ENCODE assay signal across 9 mouse cellular contexts in genomic region chr13:65111961-65112360, GRCm38 (mm10). TPM values are rescaled to one million over a fixed set of nuclear protein-coding genes. Genes with fewer than 3 reads are reported as not detected.
A peak's percentile ranks its signal among the peaks of the same experiment; 100 is the strongest.
DNase-seq lines count a peak whose midpoint lies in the region; ATAC-seq and TF ChIP-seq lines count a peak whose summit lies in the region.
"Had no signal": no experiment of that assay in that cellular context is flagged by ENCODE, and none has a peak within 500 bp of the region (broad histone marks: within the 10 kb centered on the region; RNA-seq: fewer than 3 reads in every experiment).

No protein-coding gene starts in this region.

- no peak for TF ChIP-seq POLR2A in limb, embryonic 14.5 days (IDR thresholded peaks at IDR 0.05; ENCODE audit: borderline replicate concordance, extremely low read depth, insufficient read depth, insufficient read length)

- H3K4me1 ChIP-seq in neural tube, embryonic 11.5 days (ENCODE audit: control insufficient read depth, insufficient read depth, low read length), result no peaks in the 10 kb centered on the region
- peaks cover 6% of the 10 kb centered on the region for H3K4me1 ChIP-seq in hindbrain, embryonic 12.5 days
- H3K4me1 ChIP-seq in limb, embryonic 14.5 days (ENCODE audit: control insufficient read depth, insufficient read depth, low read length), result peaks cover 5% of the 10 kb centered on the region; the same call in 1 of the 2 replicates
- peaks cover 21% of the 10 kb centered on the region for H3K4me1 ChIP-seq in midbrain, embryonic 15.5 days

- no peaks in the 10 kb centered on the region for H3K27me3 ChIP-seq in neural tube, embryonic 11.5 days (ENCODE audit: control insufficient read depth, insufficient read depth, low read length)
- no peaks in the 10 kb centered on the region for H3K27me3 ChIP-seq in hindbrain, embryonic 12.5 days
- H3K27me3 ChIP-seq in limb, embryonic 14.5 days (ENCODE audit: control insufficient read depth, insufficient read depth, low read length), result no peaks in the 10 kb centered on the region
- no peaks in the 10 kb centered on the region for H3K27me3 ChIP-seq in midbrain, embryonic 15.5 days (replicated peaks)

- peak overlapping the region; percentile 80 for H3K9ac ChIP-seq in neural tube, embryonic 11.5 days (ENCODE audit: low read length)
- H3K9ac ChIP-seq in hindbrain, embryonic 12.5 days, result peak overlapping the region; percentile 95
- H3K9ac ChIP-seq in limb, embryonic 14.5 days (ENCODE audit: low read depth, low read length, severe bottlenecking), result peak overlapping the region; percentile 97
- H3K9ac ChIP-seq in midbrain, embryonic 15.5 days, result peak overlapping the region; percentile 89

- 0 out of 2 replicates have a peak, but pooled peaks cover 5% of the 10 kb centered on the region for H3K9me3 ChIP-seq in neural tube, embryonic 11.5 days (ENCODE audit: control insufficient read depth, low read length)
- H3K9me3 ChIP-seq in hindbrain, embryonic 12.5 days (replicated peaks), result 0 out of 2 replicates have a peak, but pooled peaks cover 3% of the 10 kb centered on the region
- no peaks in the 10 kb centered on the region for H3K9me3 ChIP-seq in limb, embryonic 14.5 days (ENCODE audit: control insufficient read depth, low read length)
- H3K9me3 ChIP-seq in midbrain, embryonic 15.5 days, result peaks cover 3% of the 10 kb centered on the region; the same call in 1 of the 2 replicates

- H3K27ac ChIP-seq in neural tube, embryonic 11.5 days (ENCODE audit: low read depth, low read length), result no peak overlapping the region; the same call in 1 of the 2 replicates
- peak overlapping the region; percentile 88 for H3K27ac ChIP-seq in hindbrain, embryonic 12.5 days
- H3K27ac ChIP-seq in limb, embryonic 14.5 days (replicated peaks; ENCODE audit: low read depth, low read length), result peak overlapping the region; percentile 92
- H3K27ac ChIP-seq in midbrain, embryonic 15.5 days, result peak overlapping the region; percentile 80; the same call in 1 of the 2 replicates

- H3K4me3 ChIP-seq in neural tube, embryonic 11.5 days (ENCODE audit: low read depth, low read length), result peak overlapping the region; percentile 78
- peak overlapping the region; percentile 90 for H3K4me3 ChIP-seq in hindbrain, embryonic 12.5 days
- H3K4me3 ChIP-seq in limb, embryonic 14.5 days (replicated peaks; ENCODE audit: low read length), result peak overlapping the region; percentile 90
- H3K4me3 ChIP-seq in midbrain, embryonic 15.5 days, result peak overlapping the region; percentile 81

- WGBS in neural tube, embryonic 11.5 days, result 1% methylated on average over 5 of the region's 5 CpGs
- WGBS in hindbrain, embryonic 12.5 days, result under 1% methylated on average over 5 of the region's 5 CpGs
- 0% methylated on average over 5 of the region's 5 CpGs for WGBS in limb, embryonic 14.5 days
- 2% methylated on average over 5 of the region's 5 CpGs for WGBS in midbrain, embryonic 15.5 days

- H3K36me3 ChIP-seq in neural tube, embryonic 11.5 days (ENCODE audit: control insufficient read depth, insufficient read depth, low read length), result no peaks in the 10 kb centered on the region; the same call in 1 of the 2 replicates
- H3K36me3 ChIP-seq in hindbrain, embryonic 12.5 days, result no peaks in the 10 kb centered on the region
- H3K36me3 ChIP-seq in limb, embryonic 14.5 days (ENCODE audit: control insufficient read depth, insufficient read depth, low read length), result no peaks in the 10 kb centered on the region
- H3K36me3 ChIP-seq in midbrain, embryonic 15.5 days (replicated peaks), result no peaks in the 10 kb centered on the region

- peak; percentile 10 for DNase-seq in neural tube, embryonic 11.5 days (ENCODE audit: low spot score)
- DNase-seq in neural tube, embryonic 10.5 days (ENCODE audit: extremely low spot score, low spot score), result no peak
- DNase-seq in limb, embryonic 14.5 days (ENCODE audit: low spot score), result no peak
- no peak for DNase-seq in urinary bladder, postnatal 10 days (ENCODE audit: low spot score)
- DNase-seq in frontal cortex, postnatal 25 days (ENCODE audit: low spot score in 2 of 2), result no peak

- peak overlapping the region; percentile 77 for H3K4me2 ChIP-seq in neural tube, embryonic 11.5 days (ENCODE audit: low read depth)
- H3K4me2 ChIP-seq in hindbrain, embryonic 12.5 days (replicated peaks), result peak overlapping the region; percentile 77
- peak overlapping the region; percentile 76 for H3K4me2 ChIP-seq in limb, embryonic 14.5 days (replicated peaks; ENCODE audit: low read depth, low read length, severe bottlenecking)
- H3K4me2 ChIP-seq in midbrain, embryonic 15.5 days, result peak overlapping the region; percentile 60

- 0 out of 2 replicates have a peak, but pooled peaks have one; percentile 7 for ATAC-seq in neural tube, embryonic 11.5 days (ENCODE audit: insufficient read depth, low FRiP score, low TSS enrichment)
- ATAC-seq in erythroblast, adult 5-6 weeks (replicated peaks; ENCODE audit: low FRiP score, poor library complexity, severe bottlenecking), result peak; percentile 71
- no peak for ATAC-seq in hindbrain, embryonic 12.5 days (ENCODE audit: low FRiP score)
- ATAC-seq in limb, embryonic 14.5 days (ENCODE audit: low FRiP score, low read depth), result no peak
- no peak for ATAC-seq in midbrain, embryonic 15.5 days (replicated peaks)

RNA-seq across cellular contexts. Expression of gene Mfsd14b, which starts 0.8 kb away (rescaled TPM):
- polyA plus RNA-seq in neural tube, embryonic 11.5 days (2014; fragmentation: Nextera tagmentation; extraction: Ambion mirVana), result 43.0 and 48.1 TPM in 2 replicates
- 33.2 and 40.0 TPM in 2 replicates for total RNA-seq in erythroblast, adult 5-6 weeks (2015; ENCODE audit: low replicate concordance)
- total RNA-seq in erythroblast, adult 5-6 weeks (2017; ENCODE audit: low replicate concordance), result 35.5 and 43.9 TPM in 2 replicates
- polyA plus RNA-seq in hindbrain, embryonic 12.5 days (2016; fragmentation: Nextera tagmentation; extraction: Ambion mirVana), result 47.2 and 47.5 TPM in 2 replicates
- 31.1 and 35.5 TPM in 2 replicates for polyA plus RNA-seq in limb, embryonic 14.5 days (2012; rRNA removed)
- polyA plus RNA-seq in limb, embryonic 14.5 days (2014; fragmentation: Nextera tagmentation; extraction: Ambion mirVana), result 70.6 and 73.9 TPM in 2 replicates
- polyA plus RNA-seq in midbrain, embryonic 15.5 days (2015; fragmentation: Nextera tagmentation; extraction: Ambion mirVana), result 31.4 and 33.3 TPM in 2 replicates

RNA-seq across cellular contexts. Expression of gene Olfr465-ps1, which starts 25.9 kb away (rescaled TPM):
- polyA plus RNA-seq in neural tube, embryonic 11.5 days (2014; fragmentation: Nextera tagmentation; extraction: Ambion mirVana), result not detected in 2 replicates
- total RNA-seq in erythroblast, adult 5-6 weeks (2015; ENCODE audit: low replicate concordance), result not detected in 2 replicates
- total RNA-seq in erythroblast, adult 5-6 weeks (2017; ENCODE audit: low replicate concordance), result not detected in 2 replicates
- not detected in 2 replicates for polyA plus RNA-seq in hindbrain, embryonic 12.5 days (2016; fragmentation: Nextera tagmentation; extraction: Ambion mirVana)
- polyA plus RNA-seq in limb, embryonic 14.5 days (2012; rRNA removed), result not detected in 2 replicates
- polyA plus RNA-seq in limb, embryonic 14.5 days (2014; fragmentation: Nextera tagmentation; extraction: Ambion mirVana), result not detected in 2 replicates
- not detected in 2 replicates for polyA plus RNA-seq in midbrain, embryonic 15.5 days (2015; fragmentation: Nextera tagmentation; extraction: Ambion mirVana)
- total RNA-seq: adrenal gland, adult 18-20 months had no signal

RNA-seq across cellular contexts. Expression of gene Olfr466, which starts 38.1 kb away (rescaled TPM):
- not detected in 2 replicates for polyA plus RNA-seq in neural tube, embryonic 11.5 days (2014; fragmentation: Nextera tagmentation; extraction: Ambion mirVana)
- total RNA-seq in erythroblast, adult 5-6 weeks (2015; ENCODE audit: low replicate concordance), result not detected in 2 replicates
- 0.28 TPM in 1 of 2 replicates, not detected in the other for total RNA-seq in erythroblast, adult 5-6 weeks (2017; ENCODE audit: low replicate concordance)
- not detected in 2 replicates for polyA plus RNA-seq in hindbrain, embryonic 12.5 days (2016; fragmentation: Nextera tagmentation; extraction: Ambion mirVana)
- polyA plus RNA-seq in limb, embryonic 14.5 days (2012; rRNA removed), result not detected in 2 replicates
- polyA plus RNA-seq in limb, embryonic 14.5 days (2014; fragmentation: Nextera tagmentation; extraction: Ambion mirVana), result not detected in 2 replicates
- not detected in 2 replicates for polyA plus RNA-seq in midbrain, embryonic 15.5 days (2015; fragmentation: Nextera tagmentation; extraction: Ambion mirVana)
- total RNA-seq: adrenal gland, adult 18-20 months had no signal

RNA-seq across cellular contexts. Expression of gene Prss47, which starts 59.4 kb away (rescaled TPM):
- not detected in 2 replicates for polyA plus RNA-seq in neural tube, embryonic 11.5 days (2014; fragmentation: Nextera tagmentation; extraction: Ambion mirVana)
- total RNA-seq in erythroblast, adult 5-6 weeks (2015; ENCODE audit: low replicate concordance), result not detected in 2 replicates
- not detected in 2 replicates for total RNA-seq in erythroblast, adult 5-6 weeks (2017; ENCODE audit: low replicate concordance)
- polyA plus RNA-seq in hindbrain, embryonic 12.5 days (2016; fragmentation: Nextera tagmentation; extraction: Ambion mirVana), result not detected in 2 replicates
- polyA plus RNA-seq in limb, embryonic 14.5 days (2012; rRNA removed), result not detected in 2 replicates
- not detected in 2 replicates for polyA plus RNA-seq in limb, embryonic 14.5 days (2014; fragmentation: Nextera tagmentation; extraction: Ambion mirVana)
- polyA plus RNA-seq in midbrain, embryonic 15.5 days (2015; fragmentation: Nextera tagmentation; extraction: Ambion mirVana), result not detected in 2 replicates
- total RNA-seq: adrenal gland, adult 18-20 months had no signal

Comparison
In these comparisons a context has a peak if more than half of its experiments do, and no peak if none do; other contexts are left out.
1. ATAC-seq: peak in neural tube, embryonic 11.5 days (single experiment) and erythroblast, adult 5-6 weeks (single experiment); none in hindbrain, embryonic 12.5 days (single experiment), limb, embryonic 14.5 days (single experiment) and midbrain, embryonic 15.5 days (single experiment).
2. Peak in every context shown above with its lines, with median percentiles within 50 percentile points of each other: H3K4me2 ChIP-seq, H3K4me3 ChIP-seq and H3K9ac ChIP-seq.